ENCODE assay signal across 8 mouse cellular contexts in genomic region chr7:126703757-126704077, GRCm38 (mm10). TPM values are rescaled to one million over a fixed set of nuclear protein-coding genes. Genes with fewer than 3 reads are reported as not detected.
DNase-seq lines count a peak whose midpoint lies in the region; ATAC-seq and TF ChIP-seq lines count a peak whose summit lies in the region.

No protein-coding gene starts in this region.

- ATAC-seq in hindbrain, embryonic 16.5 days = peak; percentile 10; the same call in 1 of the 2 replicates
- ATAC-seq in monocyte, adult 5-6 weeks (replicated peaks; ENCODE audit: insufficient number of reproducible peaks, low FRiP score, low TSS enrichment, poor library complexity, severe bottlenecking) = peak; percentile 9

- no peak for TF ChIP-seq CTCF in heart, adult 2 months (IDR thresholded peaks at IDR 0.05)

- intact Hi-C loops in heart, adult 2 months (cut with DNase I) = no loop called here
- intact Hi-C loops in heart, postnatal 10 days (cut with DNase I) = no loop called here
- intact Hi-C loops in left cerebral cortex, postnatal 14 days (cut with DNase I) = loop anchor here (1.0 to 5.0 kb wide), 3 partner anchors 59 to 95 kb away; partner anchors contain the start of gene Ypel3

- no peaks in the 10 kb centered on the region for H3K79me2 ChIP-seq in heart, adult 2 months (replicated peaks; ENCODE audit: control insufficient read depth, insufficient read depth, low read length)

- peak overlapping the region; percentile 28; the same call in 1 of the 2 replicates for H3K27ac ChIP-seq in heart, adult 2 months
- H3K27ac ChIP-seq in hindbrain, embryonic 16.5 days (ENCODE audit: low read depth, low read length) = peak overlapping the region; percentile 81

- H3K4me3 ChIP-seq in heart, adult 2 months = no peak overlapping the region; the same call in 1 of the 2 replicates
- peak overlapping the region; percentile 61 for H3K4me3 ChIP-seq in hindbrain, embryonic 16.5 days (ENCODE audit: low read length)

- 21% methylated on average over 7 of the region's 7 CpGs for whole genome bisulfite sequencing in heart, adult 2 months
- WGBS in hindbrain, embryonic 16.5 days = 9% methylated on average over 7 of the region's 7 CpGs

- H3K4me2 ChIP-seq in hindbrain, embryonic 16.5 days (ENCODE audit: low read length) = peak overlapping the region; percentile 86

- TF ChIP-seq POLR2A in heart, adult 2 months (IDR thresholded peaks at IDR 0.05; ENCODE audit: insufficient read depth, low read depth, low read length) = no peak

- H3K9me3 ChIP-seq in hindbrain, embryonic 16.5 days (ENCODE audit: control insufficient read depth, low read length) = no peaks in the 10 kb centered on the region

- TF ChIP-seq EP300 in heart, adult 2 months (IDR thresholded peaks at IDR 0.05; ENCODE audit: insufficient read depth, low read depth, low read length) = no peak

- H3K9ac ChIP-seq in heart, adult 2 months (ENCODE audit: low read depth, low read length) = no peak overlapping the region
- H3K9ac ChIP-seq in hindbrain, embryonic 16.5 days (ENCODE audit: low read depth, low read length) = peak overlapping the region; percentile 77

- peaks cover 5% of the 10 kb centered on the region; the same call in 1 of the 2 replicates for H3K4me1 ChIP-seq in heart, adult 2 months (ENCODE audit: control insufficient read depth, insufficient read depth, low read length)
- peaks cover 35% of the 10 kb centered on the region for H3K4me1 ChIP-seq in hindbrain, embryonic 16.5 days (ENCODE audit: control insufficient read depth, insufficient read depth, low read depth, low read length)

- no peaks in the 10 kb centered on the region for H3K36me3 ChIP-seq in heart, adult 2 months (ENCODE audit: control insufficient read depth, insufficient read depth, low read length)
- peaks cover 9% of the 10 kb centered on the region; the same call in 1 of the 2 replicates for H3K36me3 ChIP-seq in hindbrain, embryonic 16.5 days (ENCODE audit: control insufficient read depth, insufficient read depth, low read length)

- no peak for DNase-seq in heart, adult 2 months
- DNase-seq in heart, postnatal 10 days = no peak
- DNase-seq in spleen, postnatal 10 days (ENCODE audit: low spot score in 2 of 2) = peak; percentile 33 to 57
- DNase-seq in spleen, adult 18-20 months = no peak
- no peak for DNase-seq in left cerebral cortex, postnatal 14 days (ENCODE audit: low spot score in 2 of 2)
- DNase-seq in MN1 (ENCODE audit: low spot score) = no peak

- peaks cover 3% of the 10 kb centered on the region for H3K27me3 ChIP-seq in heart, adult 2 months (ENCODE audit: control insufficient read depth, insufficient read depth, low read length)
- no peaks in the 10 kb centered on the region for H3K27me3 ChIP-seq in hindbrain, embryonic 16.5 days (replicated peaks; ENCODE audit: control insufficient read depth, insufficient read depth, low read length)

RNA-seq across cellular contexts. Expression of gene Coro1a, which starts 3.9 kb away (rescaled TPM):
- total RNA-seq in heart, adult 2 months (2021) = 10 to 100 TPM in 1 of 2 experiments, 1 to 10 TPM in 1; 9.8 to 12.1 TPM
- polyA plus RNA-seq in heart, adult 2 months (2012; rRNA removed) = 22.2 and 33.7 TPM in 2 replicates
- total RNA-seq in heart, postnatal 10 days (2021) = 10 to 100 TPM; 12.7 to 14.6 TPM
- polyA plus RNA-seq in hindbrain, embryonic 16.5 days (2015; fragmentation: Nextera tagmentation; extraction: Ambion mirVana) = 119 and 125 TPM in 2 replicates
- total RNA-seq in monocyte, adult 5-6 weeks (2017) = 1,450 to 2,051 TPM (median 1,984 TPM) in 3 replicates
- total RNA-seq in left cerebral cortex, postnatal 14 days (2021) = 100 to 1,000 TPM; 173 to 185 TPM

RNA-seq across cellular contexts. Expression of gene Slx1b, which starts 8.1 kb away (rescaled TPM):
- 1 to 10 TPM; 3.6 to 3.9 TPM for total RNA-seq in heart, adult 2 months (2021)
- 7.8 and 10.3 TPM in 2 replicates for polyA plus RNA-seq in heart, adult 2 months (2012; rRNA removed)
- 1 to 10 TPM; 6.1 to 8.0 TPM for total RNA-seq in heart, postnatal 10 days (2021)
- 13.4 and 15.0 TPM in 2 replicates for polyA plus RNA-seq in hindbrain, embryonic 16.5 days (2015; fragmentation: Nextera tagmentation; extraction: Ambion mirVana)
- 3.0 to 6.2 TPM (median 6.1 TPM) in 3 replicates for total RNA-seq in monocyte, adult 5-6 weeks (2017)
- total RNA-seq in left cerebral cortex, postnatal 14 days (2021) = 10 to 100 TPM; 13.6 to 15.9 TPM

RNA-seq across cellular contexts. Expression of gene Bola2, which starts 8.5 kb away (rescaled TPM):
- 10 to 100 TPM; 49.7 to 63.7 TPM for total RNA-seq in heart, adult 2 months (2021)
- polyA plus RNA-seq in heart, adult 2 months (2012; rRNA removed) = 25.9 and 29.1 TPM in 2 replicates
- total RNA-seq in heart, postnatal 10 days (2021) = 10 to 100 TPM; 50.7 to 59.8 TPM
- 130 and 133 TPM in 2 replicates for polyA plus RNA-seq in hindbrain, embryonic 16.5 days (2015; fragmentation: Nextera tagmentation; extraction: Ambion mirVana)
- 68.4 to 80.5 TPM (median 78.3 TPM) in 3 replicates for total RNA-seq in monocyte, adult 5-6 weeks (2017)
- 100 to 1,000 TPM; 108 to 113 TPM for total RNA-seq in left cerebral cortex, postnatal 14 days (2021)

RNA-seq across cellular contexts. Expression of gene Sult1a1, which starts 27.5 kb away (rescaled TPM):
- 10 to 100 TPM; 34.1 to 34.3 TPM for total RNA-seq in heart, adult 2 months (2021)
- polyA plus RNA-seq in heart, adult 2 months (2012; rRNA removed) = 53.6 and 56.6 TPM in 2 replicates
- total RNA-seq in heart, postnatal 10 days (2021) = 10 to 100 TPM; 12.0 to 32.5 TPM
- 11.9 and 12.0 TPM in 2 replicates for polyA plus RNA-seq in hindbrain, embryonic 16.5 days (2015; fragmentation: Nextera tagmentation; extraction: Ambion mirVana)
- total RNA-seq in monocyte, adult 5-6 weeks (2017) = 1.2 to 4.9 TPM in 2 of 3 replicates, not detected in the other
- total RNA-seq in left cerebral cortex, postnatal 14 days (2021) = 10 to 100 TPM in 1 of 2 experiments, 1 to 10 TPM in 1; 6.7 to 12.7 TPM

RNA-seq across cellular contexts. Expression of gene Sgf29, which starts 54.6 kb away (rescaled TPM):
- total RNA-seq in heart, adult 2 months (2021) = 10 to 100 TPM; 21.6 to 23.4 TPM
- polyA plus RNA-seq in heart, adult 2 months (2012; rRNA removed) = 23.7 and 25.5 TPM in 2 replicates
- 10 to 100 TPM; 26.0 to 32.0 TPM for total RNA-seq in heart, postnatal 10 days (2021)
- 54.9 and 56.5 TPM in 2 replicates for polyA plus RNA-seq in hindbrain, embryonic 16.5 days (2015; fragmentation: Nextera tagmentation; extraction: Ambion mirVana)
- total RNA-seq in monocyte, adult 5-6 weeks (2017) = 37.5 to 42.9 TPM (median 42.9 TPM) in 3 replicates
- 10 to 100 TPM; 32.0 to 33.8 TPM for total RNA-seq in left cerebral cortex, postnatal 14 days (2021)

Comparison
In these comparisons a context has a peak if more than half of its experiments do, and no peak if none do; other contexts are left out.
1. DNase-seq: peak in spleen, postnatal 10 days (2 of 2); none in heart, adult 2 months (0 of 2), heart, postnatal 10 days (0 of 2), spleen, adult 18-20 months (0 of 2), left cerebral cortex, postnatal 14 days (0 of 2) and MN1 (single experiment).
2. RNA of gene Coro1a, which starts 3.9 kb away (total RNA-seq): 1,450 to 2,051 TPM in monocyte, adult 5-6 weeks and 173 to 185 TPM in left cerebral cortex, postnatal 14 days; 12.7 to 14.6 TPM in heart, postnatal 10 days and 9.8 to 12.1 TPM in heart, adult 2 months; every median in the first group is over 10 times any median in the second.